Mouse (Mus musculus): Measurements from ENCODE around the gene Shisa8. TPM values are rescaled to one million over a fixed set of nuclear protein-coding genes. Genes with fewer than 3 reads are reported as not detected.

Shisa8 gene
- total and polyA plus RNA-seq, 2 experiments from 2014 or later = 7.5 to 34.7 TPM

DNA sequence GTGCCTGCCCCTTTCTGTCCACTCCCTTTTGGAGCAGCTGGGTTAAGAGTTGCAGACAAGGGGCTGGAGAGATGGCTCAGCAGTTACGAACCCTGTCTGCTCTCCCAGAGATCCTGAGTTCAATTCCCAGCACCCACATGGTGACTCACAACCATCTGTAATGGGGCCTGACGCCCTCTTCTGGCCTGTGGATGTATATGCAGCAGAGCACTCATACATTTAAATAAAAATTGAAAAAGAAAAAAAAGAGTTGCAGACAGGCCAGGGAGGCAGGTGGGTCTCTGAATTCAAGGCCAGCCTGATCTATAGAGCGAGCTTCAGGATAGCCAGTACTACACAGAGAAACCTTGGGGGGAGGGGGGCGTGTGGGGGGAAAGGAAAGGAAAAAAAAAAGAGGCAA is 25.2 kb downstream of the Shisa8 start:
- TF ChIP-seq CTCF (IDR thresholded peaks at IDR 0.05; ENCODE audit: low read depth) = no peak; the same call in 1 of the 2 replicates

DNA sequence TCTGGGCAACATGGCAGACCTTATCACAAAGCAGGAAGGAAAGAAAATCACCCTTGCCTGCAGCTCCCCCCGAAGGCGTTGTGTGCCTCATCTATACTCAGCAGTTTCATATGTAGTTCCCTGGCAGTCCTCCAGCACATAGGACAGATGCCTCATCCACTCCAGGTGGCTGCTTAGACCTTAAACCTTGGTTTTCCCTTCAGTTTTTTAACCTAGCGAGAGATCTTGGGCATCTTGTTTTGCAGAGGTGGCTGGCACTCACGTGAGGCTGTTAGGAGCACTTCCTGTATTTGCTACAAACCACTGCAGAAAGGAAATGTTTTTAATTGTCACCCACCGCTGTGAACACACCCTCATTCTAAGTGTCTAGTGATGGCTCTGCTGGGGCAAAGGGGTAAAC is 25.7 kb downstream of the Shisa8 start:
- Histone ChIP-seq H3K4me2 (ENCODE audit: low read depth, low read length) (no peak overlapping the region), H3K9ac (replicated peaks; ENCODE audit: low read length) (no peak overlapping the region), H3K4me1 (ENCODE audit: insufficient read depth, low read length) (no peaks in the 10 kb centered on the region), H3K27ac (no peak overlapping the region), H3K9me3 (ENCODE audit: low read length) (no peaks in the 10 kb centered on the region), H3K4me3 (ENCODE audit: low read length) (no peak overlapping the region), H3K36me3 (ENCODE audit: insufficient read depth, low read length) (peaks cover 55% of the 10 kb centered on the region), H3K27me3 (ENCODE audit: insufficient read depth, low read length) (no peaks in the 10 kb centered on the region)
- ATAC-seq = no peak
- 0 out of 2 replicates have a peak, but pooled peaks have one; percentile 3 for TF ChIP-seq CTCF (IDR thresholded peaks at IDR 0.05; ENCODE audit: low read depth)
- 86% methylated on average over 5 of the region's 5 CpGs for WGBS
- DNase-seq (ENCODE audit: low spot score) = no peak

More for the DNA sequence above, 25.2 kb downstream of the Shisa8 start:
- H3K4me1 ChIP-seq (ENCODE audit: insufficient read depth, low read length) = no peaks in the 10 kb centered on the region
- WGBS = 90% methylated on average over 4 of the region's 4 CpGs
- H3K9ac ChIP-seq (replicated peaks; ENCODE audit: low read length) = no peak overlapping the region
- H3K27ac ChIP-seq = no peak overlapping the region
- no peaks in the 10 kb centered on the region for H3K9me3 ChIP-seq (ENCODE audit: low read length)
- DNase-seq (ENCODE audit: low spot score) = no peak
- no peaks in the 10 kb centered on the region for H3K27me3 ChIP-seq (ENCODE audit: insufficient read depth, low read length)
- no peak overlapping the region for H3K4me3 ChIP-seq (ENCODE audit: low read length)
- no peak for ATAC-seq
- H3K4me2 ChIP-seq (ENCODE audit: low read depth, low read length) = no peak overlapping the region
- H3K36me3 ChIP-seq (ENCODE audit: insufficient read depth, low read length) = peaks cover 55% of the 10 kb centered on the region

DNA sequence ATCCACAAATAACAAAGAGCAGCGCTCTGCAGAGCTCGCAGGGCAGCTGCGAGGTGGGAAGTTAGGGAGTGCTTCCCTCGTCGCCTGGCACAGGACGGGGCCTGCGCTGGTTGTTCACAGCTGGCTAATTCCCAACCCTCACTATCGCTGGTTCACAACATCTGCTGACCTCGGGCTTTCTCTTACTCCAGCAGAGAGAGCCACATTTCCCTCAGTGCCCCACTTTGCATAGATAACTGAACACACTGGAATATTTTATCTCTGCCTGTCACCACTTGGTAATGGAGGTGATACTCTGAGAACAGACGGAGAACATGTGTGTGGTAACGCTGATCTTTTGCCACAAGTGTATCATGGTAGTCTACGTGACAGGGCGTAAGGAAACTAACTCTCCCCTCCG is 26.5 kb downstream of the Shisa8 start:
- 77% methylated on average over 14 of the region's 14 CpGs for WGBS
- TF ChIP-seq CTCF (IDR thresholded peaks at IDR 0.05; ENCODE audit: low read depth) = no peak
- no peak overlapping the region for H3K27ac ChIP-seq

DNA sequence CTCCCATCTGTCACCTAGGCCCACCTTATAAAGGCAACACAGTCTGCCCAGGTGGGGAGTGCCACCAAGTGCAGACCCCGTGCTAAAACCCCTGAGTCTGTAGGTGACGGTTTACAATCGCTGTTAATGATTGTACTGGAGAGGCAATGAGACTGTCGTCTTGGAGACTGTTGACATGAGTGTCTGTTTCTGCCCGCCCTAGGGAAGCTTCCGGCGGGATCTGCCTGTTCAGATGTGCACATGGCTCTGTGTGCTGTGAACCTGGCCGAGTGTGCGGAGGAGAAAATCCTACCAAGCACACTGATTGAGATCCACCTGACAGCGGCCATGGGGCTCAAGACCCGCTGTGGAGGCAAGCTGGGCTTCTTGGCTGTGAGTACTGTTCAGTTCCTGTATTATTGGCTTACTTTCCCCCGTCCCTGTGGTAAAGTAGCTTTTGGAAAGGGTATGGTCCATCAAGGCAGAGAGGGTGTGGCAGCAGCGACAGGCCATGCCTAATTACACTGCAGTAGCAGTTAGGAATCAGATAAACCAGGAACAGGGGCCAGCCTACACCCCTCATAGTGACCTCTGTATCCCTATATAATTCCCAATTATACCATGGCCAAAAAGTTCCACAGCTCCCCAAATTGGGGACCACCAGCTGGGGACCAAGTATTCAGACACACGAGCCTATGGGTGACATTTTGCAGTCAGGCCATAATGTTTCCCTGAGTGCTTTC is 27.4 kb downstream of the Shisa8 start:
- no peak for DNase-seq (ENCODE audit: low spot score)
- Histone ChIP-seq H3K27ac (peak overlapping the region; percentile 11; the same call in 1 of the 2 replicates), H3K9me3 (ENCODE audit: low read length) (no peaks in the 10 kb centered on the region), H3K36me3 (ENCODE audit: insufficient read depth, low read length) (peaks cover 63% of the 10 kb centered on the region), H3K9ac (replicated peaks; ENCODE audit: low read length) (no peak overlapping the region), H3K4me1 (ENCODE audit: insufficient read depth, low read length) (no peaks in the 10 kb centered on the region), H3K4me2 (ENCODE audit: low read depth, low read length) (no peak overlapping the region), H3K4me3 (ENCODE audit: low read length) (no peak overlapping the region), H3K27me3 (ENCODE audit: insufficient read depth, low read length) (no peaks in the 10 kb centered on the region)
- no peak for TF ChIP-seq CTCF (IDR thresholded peaks at IDR 0.05; ENCODE audit: low read depth)
- ATAC-seq = no peak
- 79% methylated on average over 14 of the region's 14 CpGs for WGBS

More for the DNA sequence above, 26.5 kb downstream of the Shisa8 start:
- Histone ChIP-seq H3K27me3 (ENCODE audit: insufficient read depth, low read length) (no peaks in the 10 kb centered on the region), H3K9ac (replicated peaks; ENCODE audit: low read length) (no peak overlapping the region), H3K36me3 (ENCODE audit: insufficient read depth, low read length) (peaks cover 55% of the 10 kb centered on the region), H3K4me2 (ENCODE audit: low read depth, low read length) (no peak overlapping the region), H3K4me1 (ENCODE audit: insufficient read depth, low read length) (no peaks in the 10 kb centered on the region), H3K9me3 (ENCODE audit: low read length) (no peaks in the 10 kb centered on the region), H3K4me3 (ENCODE audit: low read length) (no peak overlapping the region)
- DNase-seq (ENCODE audit: low spot score) (no peak), ATAC-seq (no peak)

DNA sequence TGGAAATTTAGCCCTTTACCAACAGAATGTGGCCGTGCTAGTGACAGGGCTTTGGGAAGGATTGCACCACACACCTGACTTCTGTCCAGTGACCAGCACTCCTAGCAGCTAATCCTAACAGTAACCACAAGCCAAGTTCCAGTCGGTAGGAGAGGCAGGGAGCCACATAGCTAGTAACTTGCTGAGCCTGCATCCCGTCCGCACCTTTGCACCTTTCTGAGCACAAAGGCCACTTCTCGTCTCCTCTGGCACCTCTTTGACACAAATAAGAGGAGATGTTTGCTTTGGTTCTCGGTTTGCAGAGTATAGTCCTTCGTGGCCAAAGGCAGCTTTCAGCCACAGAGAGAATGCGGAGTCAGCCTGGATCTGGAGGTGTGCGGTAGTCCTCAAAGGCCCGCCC is 28.0 kb downstream of the Shisa8 start:
- no peak overlapping the region for H3K9ac ChIP-seq (replicated peaks; ENCODE audit: low read length)
- H3K27ac ChIP-seq = peak overlapping the region; percentile 11; the same call in 1 of the 2 replicates
- DNase-seq (ENCODE audit: low spot score) (no peak), ATAC-seq (no peak)
- no peaks in the 10 kb centered on the region for H3K27me3 ChIP-seq (ENCODE audit: insufficient read depth, low read length)
- no peak for TF ChIP-seq CTCF (IDR thresholded peaks at IDR 0.05; ENCODE audit: low read depth)
- H3K9me3 ChIP-seq (ENCODE audit: low read length) = no peaks in the 10 kb centered on the region
- no peaks in the 10 kb centered on the region for H3K4me1 ChIP-seq (ENCODE audit: insufficient read depth, low read length)
- no peak overlapping the region for H3K4me2 ChIP-seq (ENCODE audit: low read depth, low read length)
- no peak overlapping the region for H3K4me3 ChIP-seq (ENCODE audit: low read length)
- 87% methylated on average over 10 of the region's 10 CpGs for WGBS
- peaks cover 68% of the 10 kb centered on the region for H3K36me3 ChIP-seq (ENCODE audit: insufficient read depth, low read length)

DNA sequence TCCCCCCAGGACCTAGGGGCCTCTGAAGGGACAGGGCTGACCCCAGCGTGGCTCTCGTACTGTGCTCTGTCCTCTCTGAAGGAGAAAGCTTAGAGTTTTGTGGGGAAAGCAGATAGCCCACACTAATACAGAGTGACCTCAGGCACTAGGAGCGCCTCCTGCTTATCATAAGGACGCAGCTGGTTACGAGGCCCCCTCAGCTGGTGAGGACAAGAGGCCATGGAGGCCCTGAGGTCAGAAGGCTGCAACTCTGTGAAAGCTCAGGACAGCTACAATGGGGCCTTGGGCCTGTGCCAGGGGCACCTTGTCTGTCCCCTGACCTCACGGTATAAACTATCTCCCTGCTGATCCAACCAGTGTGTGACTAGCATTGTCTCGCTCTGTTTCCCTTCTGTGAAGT is 28.4 kb downstream of the Shisa8 start:
- Histone ChIP-seq H3K4me3 (ENCODE audit: low read length) (no peak overlapping the region), H3K27me3 (ENCODE audit: insufficient read depth, low read length) (no peaks in the 10 kb centered on the region), H3K4me1 (ENCODE audit: insufficient read depth, low read length) (no peaks in the 10 kb centered on the region), H3K36me3 (ENCODE audit: insufficient read depth, low read length) (peaks cover 73% of the 10 kb centered on the region), H3K27ac (no peak overlapping the region), H3K9ac (replicated peaks; ENCODE audit: low read length) (no peak overlapping the region), H3K4me2 (ENCODE audit: low read depth, low read length) (no peak overlapping the region), H3K9me3 (ENCODE audit: low read length) (no peaks in the 10 kb centered on the region)
- no peak for TF ChIP-seq CTCF (IDR thresholded peaks at IDR 0.05; ENCODE audit: low read depth)
- DNase-seq (ENCODE audit: low spot score) (no peak), ATAC-seq (no peak)
- WGBS = 73% methylated on average over 7 of the region's 7 CpGs

DNA sequence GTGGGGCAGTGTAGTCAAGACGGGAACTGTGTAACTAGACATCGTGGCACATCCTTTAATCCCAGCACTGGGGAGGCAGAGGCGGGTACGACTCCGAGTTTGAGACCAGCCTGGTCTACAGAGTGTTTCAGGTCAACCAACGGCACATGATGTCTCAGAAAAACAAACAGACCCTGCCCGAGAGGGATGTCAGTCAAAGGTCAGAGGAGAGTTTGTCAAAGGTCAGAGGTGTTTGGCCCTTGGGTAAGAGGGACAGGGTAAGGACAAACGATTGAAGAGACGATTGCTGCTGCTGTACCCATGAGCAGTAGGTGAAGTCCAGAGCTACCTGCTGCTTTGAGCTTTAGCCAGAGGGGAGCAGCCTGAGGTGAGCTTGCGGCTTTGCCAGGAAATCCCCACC is 29.0 kb downstream of the Shisa8 start:
- H3K27me3 ChIP-seq (ENCODE audit: insufficient read depth, low read length) = no peaks in the 10 kb centered on the region
- peaks cover 79% of the 10 kb centered on the region for H3K36me3 ChIP-seq (ENCODE audit: insufficient read depth, low read length)
- H3K9me3 ChIP-seq (ENCODE audit: low read length) = no peaks in the 10 kb centered on the region
- H3K9ac ChIP-seq (replicated peaks; ENCODE audit: low read length) = no peak overlapping the region
- DNase-seq (ENCODE audit: low spot score) (no peak), ATAC-seq (no peak)
- no peak overlapping the region for H3K4me3 ChIP-seq (ENCODE audit: low read length)
- H3K4me1 ChIP-seq (ENCODE audit: insufficient read depth, low read length) = no peaks in the 10 kb centered on the region
- 77% methylated on average over 10 of the region's 10 CpGs for WGBS
- no peak overlapping the region for H3K4me2 ChIP-seq (ENCODE audit: low read depth, low read length)
- H3K27ac ChIP-seq = no peak overlapping the region
- no peak for TF ChIP-seq CTCF (IDR thresholded peaks at IDR 0.05; ENCODE audit: low read depth)

All from hindbrain, postnatal 0 days (tissue).